Mouse (Mus musculus): ENCODE results near the gene Ccn5. TPM values are rescaled to one million over a fixed set of nuclear protein-coding genes. Genes with fewer than 3 reads are reported as not detected.

Gene Ccn5
- not detected in 2 replicates for polyA plus RNA-seq (2014; fragmentation: Nextera tagmentation; extraction: Ambion mirVana)

GRCm38 (mm10) chr2:163820607-163821006, at the start of gene Ccn5:
TSS of gene Ccn5 (plus strand) at chr2:163820861.
- no peak within 1 kb of the TSS for H3K4me2 ChIP-seq
- H3K36me3 ChIP-seq (ENCODE audit: control insufficient read depth, insufficient read depth, low read length), result no peaks in the 10 kb centered on the region
- ATAC-seq (replicated peaks; ENCODE audit: low FRiP score), result no peak
- H3K4me1 ChIP-seq (replicated peaks; ENCODE audit: control insufficient read depth, insufficient read depth, low read length), result no peaks in the 10 kb centered on the region
- H3K9ac ChIP-seq (ENCODE audit: low read depth, low read length), result no peak within 1 kb of the TSS
- no peak within 1 kb of the TSS for H3K4me3 ChIP-seq (ENCODE audit: low read depth, low read length)
- no peak within 1 kb of the TSS for H3K27ac ChIP-seq (ENCODE audit: low read depth, low read length)
- 71% methylated on average over 4 of the region's 4 CpGs for WGBS
- no peaks in the 10 kb centered on the region for H3K27me3 ChIP-seq (replicated peaks; ENCODE audit: control insufficient read depth, insufficient read depth, low read length)
- no peaks in the 10 kb centered on the region for H3K9me3 ChIP-seq (ENCODE audit: control insufficient read depth, low read length)
- no peak for DNase-seq (ENCODE audit: low spot score)

DNA sequence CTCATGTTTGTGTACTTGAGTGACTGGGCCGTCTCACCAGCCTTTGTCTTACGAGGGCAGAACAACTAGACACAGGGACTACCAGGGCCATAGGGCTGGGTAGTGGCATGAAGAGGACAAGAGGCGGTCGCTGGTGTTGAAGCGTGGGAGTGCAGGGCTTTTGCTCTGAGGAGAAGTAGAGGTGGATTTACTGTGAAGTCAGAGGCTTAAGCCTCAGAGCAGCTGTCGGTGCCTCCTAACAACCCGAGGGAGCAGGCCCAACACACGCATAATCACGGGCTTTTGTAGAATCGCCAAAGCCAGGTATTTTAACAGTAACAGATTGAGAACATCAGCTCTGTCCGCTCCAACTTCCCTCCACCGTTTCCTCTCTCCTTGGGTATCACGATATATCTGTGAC, 44.0 kb upstream of the Ccn5 start:
- no peak overlapping the region for H3K4me3 ChIP-seq (ENCODE audit: low read depth, low read length)
- ATAC-seq (replicated peaks; ENCODE audit: low FRiP score) (no peak), DNase-seq (ENCODE audit: low spot score) (no peak)
- H3K36me3 ChIP-seq (ENCODE audit: control insufficient read depth, insufficient read depth, low read length), result no peaks in the 10 kb centered on the region
- H3K4me2 ChIP-seq, result no peak overlapping the region
- 30% methylated on average over 13 of the region's 13 CpGs for WGBS
- no peak overlapping the region for H3K9ac ChIP-seq (ENCODE audit: low read depth, low read length)
- H3K27me3 ChIP-seq (replicated peaks; ENCODE audit: control insufficient read depth, insufficient read depth, low read length), result peaks cover 2% of the 10 kb centered on the region; the same call in 1 of the 2 replicates
- H3K27ac ChIP-seq (ENCODE audit: low read depth, low read length), result no peak overlapping the region
- H3K4me1 ChIP-seq (replicated peaks; ENCODE audit: control insufficient read depth, insufficient read depth, low read length), result no peaks in the 10 kb centered on the region
- no peaks in the 10 kb centered on the region for H3K9me3 ChIP-seq (ENCODE audit: control insufficient read depth, low read length)

- 10% methylated on average over 2 of the region's 2 CpGs for WGBS
- no peaks in the 10 kb centered on the region for H3K4me1 ChIP-seq (replicated peaks; ENCODE audit: control insufficient read depth, insufficient read depth, low read length)
- no peaks in the 10 kb centered on the region for H3K9me3 ChIP-seq (ENCODE audit: control insufficient read depth, low read length)
- ATAC-seq (replicated peaks; ENCODE audit: low FRiP score), result no peak
- H3K27ac ChIP-seq (ENCODE audit: low read depth, low read length), result no peak overlapping the region
- H3K27me3 ChIP-seq (replicated peaks; ENCODE audit: control insufficient read depth, insufficient read depth, low read length), result peaks cover 2% of the 10 kb centered on the region; the same call in 1 of the 2 replicates
- H3K4me3 ChIP-seq (ENCODE audit: low read depth, low read length), result no peak overlapping the region
- no peak for DNase-seq (ENCODE audit: low spot score)
- H3K36me3 ChIP-seq (ENCODE audit: control insufficient read depth, insufficient read depth, low read length), result no peaks in the 10 kb centered on the region
- no peak overlapping the region for H3K4me2 ChIP-seq
- no peak overlapping the region for H3K9ac ChIP-seq (ENCODE audit: low read depth, low read length)
These were observed 43.6 kb upstream of the Ccn5 start for GRCm38 (mm10) chr2:163777061-163777460.

DNA sequence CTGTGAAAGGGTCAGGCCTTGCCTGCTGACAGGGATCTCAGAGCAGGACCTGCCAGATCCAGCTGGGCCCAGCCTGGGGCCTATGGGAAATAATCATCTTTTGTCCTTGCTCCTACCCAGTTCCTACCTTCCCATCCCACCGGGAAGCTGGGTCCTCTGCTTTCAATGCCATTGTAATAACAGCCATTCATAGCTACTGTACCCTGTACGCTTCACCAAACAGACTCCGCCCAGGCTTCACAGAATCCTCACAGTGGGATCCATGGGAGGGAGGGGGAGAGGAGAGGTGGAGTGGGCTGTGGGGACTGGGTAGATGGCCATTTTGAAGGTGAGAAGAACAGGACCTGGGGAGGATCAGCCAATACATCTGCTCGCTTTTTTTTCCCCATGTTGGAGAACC, 41.8 kb upstream of the Ccn5 start:
- no peak overlapping the region for H3K27ac ChIP-seq (ENCODE audit: low read depth, low read length)

DNA sequence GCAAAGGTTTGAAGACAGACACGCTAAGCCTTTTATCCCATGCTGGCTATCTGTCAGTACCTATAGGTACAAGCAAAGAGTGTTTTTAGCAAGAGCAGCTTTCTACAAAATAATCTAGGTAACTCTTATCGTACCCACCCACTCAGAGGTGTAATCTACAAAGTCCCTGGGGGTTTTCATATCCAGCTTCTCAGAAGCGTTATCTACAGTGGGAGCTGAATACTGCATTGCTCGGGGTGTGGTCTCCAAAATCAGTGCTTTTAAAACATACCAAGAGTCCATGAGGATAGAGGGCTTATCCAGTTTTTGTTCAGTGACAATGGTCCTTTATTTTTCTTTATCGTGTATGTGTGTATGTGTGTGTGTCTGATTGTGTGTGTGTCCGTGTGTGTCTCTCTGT, 37.3 kb upstream of the Ccn5 start:
- Histone ChIP-seq H3K27me3 (replicated peaks; ENCODE audit: control insufficient read depth, insufficient read depth, low read length) (no peaks in the 10 kb centered on the region), H3K36me3 (ENCODE audit: control insufficient read depth, insufficient read depth, low read length) (no peaks in the 10 kb centered on the region), H3K4me3 (ENCODE audit: low read depth, low read length) (no peak overlapping the region), H3K27ac (ENCODE audit: low read depth, low read length) (no peak overlapping the region), H3K9ac (ENCODE audit: low read depth, low read length) (no peak overlapping the region), H3K4me1 (replicated peaks; ENCODE audit: control insufficient read depth, insufficient read depth, low read length) (no peaks in the 10 kb centered on the region), H3K9me3 (ENCODE audit: control insufficient read depth, low read length) (no peaks in the 10 kb centered on the region), H3K4me2 (no peak overlapping the region)
- 70% methylated on average over 6 of the region's 6 CpGs for WGBS
- no peak for DNase-seq (ENCODE audit: low spot score)
- no peak for ATAC-seq (replicated peaks; ENCODE audit: low FRiP score)

More for the DNA sequence above, 41.8 kb upstream of the Ccn5 start:
- no peaks in the 10 kb centered on the region for H3K9me3 ChIP-seq (ENCODE audit: control insufficient read depth, low read length)
- H3K36me3 ChIP-seq (ENCODE audit: control insufficient read depth, insufficient read depth, low read length), result no peaks in the 10 kb centered on the region
- WGBS, result 82% methylated on average over 4 of the region's 4 CpGs
- ATAC-seq (replicated peaks; ENCODE audit: low FRiP score) (no peak), DNase-seq (ENCODE audit: low spot score) (no peak)
- H3K4me2 ChIP-seq, result no peak overlapping the region
- no peak overlapping the region for H3K4me3 ChIP-seq (ENCODE audit: low read depth, low read length)
- no peak overlapping the region for H3K9ac ChIP-seq (ENCODE audit: low read depth, low read length)
- H3K27me3 ChIP-seq (replicated peaks; ENCODE audit: control insufficient read depth, insufficient read depth, low read length), result no peaks in the 10 kb centered on the region; the same call in 1 of the 2 replicates
- H3K4me1 ChIP-seq (replicated peaks; ENCODE audit: control insufficient read depth, insufficient read depth, low read length), result no peaks in the 10 kb centered on the region

GRCm38 (mm10) chr2:163783901-163784300, 36.8 kb upstream of the Ccn5 start:
- Histone ChIP-seq H3K27ac (ENCODE audit: low read depth, low read length) (no peak overlapping the region), H3K27me3 (replicated peaks; ENCODE audit: control insufficient read depth, insufficient read depth, low read length) (no peaks in the 10 kb centered on the region), H3K36me3 (ENCODE audit: control insufficient read depth, insufficient read depth, low read length) (no peaks in the 10 kb centered on the region), H3K4me3 (ENCODE audit: low read depth, low read length) (no peak overlapping the region), H3K4me2 (no peak overlapping the region), H3K9me3 (ENCODE audit: control insufficient read depth, low read length) (no peaks in the 10 kb centered on the region), H3K9ac (ENCODE audit: low read depth, low read length) (no peak overlapping the region), H3K4me1 (replicated peaks; ENCODE audit: control insufficient read depth, insufficient read depth, low read length) (no peaks in the 10 kb centered on the region)
- DNase-seq (ENCODE audit: low spot score), result no peak
- 67% methylated on average over 4 of the region's 4 CpGs for WGBS
- ATAC-seq (replicated peaks; ENCODE audit: low FRiP score), result no peak

GRCm38 (mm10) chr2:163787086-163787485, 33.6 kb upstream of the Ccn5 start:
- no peak for DNase-seq (ENCODE audit: low spot score)
- no peaks in the 10 kb centered on the region for H3K4me1 ChIP-seq (replicated peaks; ENCODE audit: control insufficient read depth, insufficient read depth, low read length)
- H3K36me3 ChIP-seq (ENCODE audit: control insufficient read depth, insufficient read depth, low read length), result no peaks in the 10 kb centered on the region
- H3K4me2 ChIP-seq, result no peak overlapping the region
- H3K9me3 ChIP-seq (ENCODE audit: control insufficient read depth, low read length), result no peaks in the 10 kb centered on the region
- WGBS, result 71% methylated on average over 6 of the region's 6 CpGs
- no peaks in the 10 kb centered on the region for H3K27me3 ChIP-seq (replicated peaks; ENCODE audit: control insufficient read depth, insufficient read depth, low read length)
- no peak overlapping the region for H3K4me3 ChIP-seq (ENCODE audit: low read depth, low read length)
- H3K9ac ChIP-seq (ENCODE audit: low read depth, low read length), result no peak overlapping the region
- ATAC-seq (replicated peaks; ENCODE audit: low FRiP score), result no peak
- no peak overlapping the region for H3K27ac ChIP-seq (ENCODE audit: low read depth, low read length)

DNA sequence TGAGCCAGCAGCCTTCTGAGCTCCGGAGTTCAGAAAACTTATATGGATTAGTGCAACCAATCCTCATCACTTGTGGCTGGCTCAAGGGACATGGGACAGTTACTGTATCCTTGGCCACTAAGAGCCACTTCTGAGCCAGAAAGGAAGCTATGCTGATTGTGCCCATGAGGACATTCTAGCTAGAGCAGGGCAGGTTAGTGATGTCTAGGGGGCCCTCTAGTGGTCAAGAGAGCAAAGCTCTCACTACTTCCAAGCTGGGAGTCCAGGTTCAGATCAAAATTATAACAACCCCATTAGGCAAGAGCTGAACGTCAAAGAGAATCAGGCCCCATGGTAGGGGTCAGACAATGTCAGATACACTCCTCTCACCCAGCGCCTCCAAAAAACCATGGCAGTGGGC, 33.0 kb upstream of the Ccn5 start:
- WGBS, result 60% methylated on average over 3 of the region's 3 CpGs
- Histone ChIP-seq H3K4me3 (ENCODE audit: low read depth, low read length) (no peak overlapping the region), H3K27me3 (replicated peaks; ENCODE audit: control insufficient read depth, insufficient read depth, low read length) (no peaks in the 10 kb centered on the region), H3K4me2 (no peak overlapping the region), H3K9ac (ENCODE audit: low read depth, low read length) (no peak overlapping the region), H3K4me1 (replicated peaks; ENCODE audit: control insufficient read depth, insufficient read depth, low read length) (no peaks in the 10 kb centered on the region), H3K9me3 (ENCODE audit: control insufficient read depth, low read length) (no peaks in the 10 kb centered on the region), H3K27ac (ENCODE audit: low read depth, low read length) (no peak overlapping the region), H3K36me3 (ENCODE audit: control insufficient read depth, insufficient read depth, low read length) (no peaks in the 10 kb centered on the region)
- ATAC-seq (replicated peaks; ENCODE audit: low FRiP score), result peak; percentile 34; the same call in 1 of the 2 replicates
- peak; percentile 44 for DNase-seq (ENCODE audit: low spot score)

DNA sequence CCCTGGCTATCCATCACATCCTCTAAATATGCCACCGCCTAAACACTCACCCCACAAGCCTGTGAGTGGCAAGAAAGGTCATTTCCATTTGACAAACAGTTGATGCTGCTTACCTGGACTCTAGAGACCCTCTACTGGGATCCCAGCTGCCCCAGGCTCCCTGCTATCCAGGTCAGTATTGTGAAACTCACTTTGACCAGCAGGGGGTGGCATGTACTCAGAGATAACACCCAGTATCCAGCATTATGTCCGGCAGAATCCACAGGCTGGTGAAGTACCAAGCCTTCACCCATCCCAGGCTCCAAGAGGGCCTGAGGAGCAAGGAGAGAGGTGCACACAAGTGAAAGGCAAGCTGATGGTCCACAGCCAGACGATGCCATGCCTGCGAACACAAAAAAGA, 32.2 kb upstream of the Ccn5 start:
- H3K9ac ChIP-seq (ENCODE audit: low read depth, low read length), result no peak overlapping the region
- no peak overlapping the region for H3K4me2 ChIP-seq
- H3K36me3 ChIP-seq (ENCODE audit: control insufficient read depth, insufficient read depth, low read length), result no peaks in the 10 kb centered on the region
- no peak overlapping the region for H3K4me3 ChIP-seq (ENCODE audit: low read depth, low read length)
- no peak overlapping the region for H3K27ac ChIP-seq (ENCODE audit: low read depth, low read length)
- WGBS, result 73% methylated on average over 4 of the region's 4 CpGs
- no peaks in the 10 kb centered on the region for H3K27me3 ChIP-seq (replicated peaks; ENCODE audit: control insufficient read depth, insufficient read depth, low read length)
- no peak for ATAC-seq (replicated peaks; ENCODE audit: low FRiP score)
- no peaks in the 10 kb centered on the region for H3K4me1 ChIP-seq (replicated peaks; ENCODE audit: control insufficient read depth, insufficient read depth, low read length)
- no peaks in the 10 kb centered on the region for H3K9me3 ChIP-seq (ENCODE audit: control insufficient read depth, low read length)
- DNase-seq (ENCODE audit: low spot score), result peak; percentile 44

Measured in liver, embryonic 11.5 days (tissue).